Mouse (Mus musculus) forebrain, postnatal 0 days (tissue): ENCODE measurements at regions not wholly inside any gene's neighbourhood (a gene's known extent, or its start where the extent isn't known, plus 50 kb on each side); places are given as distances from the start of the nearest gene placed in this dataset.

Experiments used
- ATAC-seq: fragments of 200-750 bp; cut with Nextera tagmentation; 2 replicates; pipeline ENCODE4 v1.8.0; 2017; ENCODE audit warnings: mild to moderate bottlenecking, moderate library complexity
- DNase-seq: peaks from one replicate; pipeline ENCODE4 v3.0.0-alpha.2; 2015
- H3K27ac ChIP-seq: fragments of 300-500 bp; sonication (generic); 2 replicates; pipeline ENCODE4 v1.5.1; 2014; ENCODE audit warnings: low read depth, mild to moderate bottlenecking, antibody characterized with exemption, low read length, moderate library complexity, mixed read lengths
- H3K27me3 ChIP-seq: fragments of 300-500 bp; sonication (generic); 2 replicates; pipeline ENCODE4 v1.6.1; 2014; ENCODE audit warnings: mild to moderate bottlenecking, low read length, mixed read lengths; ENCODE audit not compliant: insufficient read depth
- H3K36me3 ChIP-seq: fragments of 300-500 bp; sonication (generic); 2 replicates; pipeline ENCODE4 v1.6.1; 2014; ENCODE audit warnings: mild to moderate bottlenecking, moderate library complexity; ENCODE audit not compliant: insufficient read depth
- H3K4me1 ChIP-seq: fragments of 300-500 bp; sonication (generic); 2 replicates; pipeline ENCODE4 v1.6.1; 2014; ENCODE audit warnings: antibody characterized with exemption; ENCODE audit not compliant: insufficient read depth
- H3K4me2 ChIP-seq: fragments of 300-500 bp; sonication (generic); 2 replicates; pipeline ENCODE4 v1.6.1; 2014; ENCODE audit warnings: low read depth, mild to moderate bottlenecking, moderate library complexity
- H3K4me3 ChIP-seq: fragments of 300-500 bp; sonication (generic); 2 replicates; pipeline ENCODE4 v1.5.1; 2014; ENCODE audit warnings: low read depth, low read length, mixed read lengths
- H3K9ac ChIP-seq: fragments of 300-500 bp; sonication (generic); 2 replicates; pipeline ENCODE4 v1.6.1; 2014; ENCODE audit warnings: mild to moderate bottlenecking
- H3K9me3 ChIP-seq: fragments of 300-500 bp; sonication (generic); 2 replicates; pipeline ENCODE4 v1.6.1; 2016; ENCODE audit warnings: low read length
- CTCF ChIP-seq: sonication (generic); IDR thresholded peaks from 2 replicates; pipeline ENCODE4 v1.5.1; 2016; ENCODE audit warnings: antibody characterized with exemption, control low read depth, low read depth
- WGBS: fragments of 180-500 bp; shearing (Covaris S2); extraction: QIAGEN DNeasy Blood & Tissue Kit; methylation state at CpG from one replicate; pipeline ENCODE4 v1.1.7; 2014; 5-methylcytosine and 5-hydroxymethylcytosine counted together

DNA sequence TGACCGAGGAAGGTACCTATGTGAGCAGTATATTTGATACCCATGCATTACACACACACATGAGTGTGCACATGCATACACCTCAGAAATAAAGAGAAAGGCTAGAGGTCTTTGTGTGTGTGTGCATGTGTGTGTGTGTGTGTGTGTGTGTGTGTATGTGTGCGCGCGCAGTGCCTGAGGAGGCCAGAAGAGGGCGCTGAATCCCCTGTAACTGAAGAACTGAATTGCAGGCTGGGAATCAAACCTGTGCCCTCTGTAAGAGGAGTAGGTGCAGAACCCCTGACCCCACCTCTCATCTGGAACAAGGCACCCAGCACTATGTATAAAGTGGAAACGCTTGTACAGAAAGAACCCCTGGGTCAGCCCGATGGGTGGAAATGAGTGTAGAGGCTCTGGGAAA, 125.0 kb downstream of the Bmp7 start:
- H3K4me2 ChIP-seq: no peak overlapping the region
- no peak overlapping the region for H3K9ac ChIP-seq
- H3K4me3 ChIP-seq: no peak overlapping the region
- no peak for DNase-seq
- no peaks in the 10 kb centered on the region for H3K27me3 ChIP-seq
- no peak for ATAC-seq
- no peaks in the 10 kb centered on the region for H3K9me3 ChIP-seq
- no peaks in the 10 kb centered on the region for H3K36me3 ChIP-seq
- WGBS: 98% methylated on average over 7 of the region's 7 CpGs
- H3K4me1 ChIP-seq: no peaks in the 10 kb centered on the region
- H3K27ac ChIP-seq: no peak overlapping the region
- TF ChIP-seq CTCF: 0 out of 2 replicates have a peak, but pooled peaks have one; percentile 2

DNA sequence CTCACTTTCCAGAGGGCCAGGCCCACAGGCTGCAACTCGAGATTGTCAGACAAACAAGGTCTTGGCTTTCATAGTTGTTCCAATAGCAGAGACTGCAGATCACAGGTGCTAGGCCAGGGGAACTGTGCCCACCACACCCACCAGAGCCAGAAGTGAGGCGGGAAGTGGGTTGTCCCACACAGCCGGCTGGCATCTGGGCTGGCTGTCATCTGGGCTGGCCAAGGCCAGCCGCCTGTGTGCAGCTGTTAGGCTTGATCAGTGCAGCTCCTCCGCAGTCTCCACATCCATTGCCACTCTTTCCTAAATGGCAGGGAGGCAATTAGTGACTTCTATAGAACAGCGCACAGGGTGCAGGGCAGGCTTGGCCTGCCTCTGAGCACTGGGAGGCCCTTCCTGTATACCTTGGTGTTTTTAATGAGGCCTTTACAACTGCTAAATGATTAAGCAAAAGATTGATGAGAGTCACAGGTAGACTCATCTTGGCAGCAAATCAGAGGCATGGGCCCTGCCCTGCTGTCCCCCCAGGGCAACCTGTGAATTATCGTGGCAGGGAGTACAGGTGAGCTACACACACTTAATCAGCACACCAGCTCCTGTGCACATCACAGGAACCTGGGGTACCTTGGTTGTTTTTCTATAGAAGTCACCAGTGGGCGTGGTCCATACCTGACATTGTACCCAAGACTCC, 122.9 kb downstream of the Bmp7 start:
- DNase-seq (no peak), ATAC-seq (no peak)
- no peak for TF ChIP-seq CTCF
- H3K4me3 ChIP-seq: no peak overlapping the region
- no peak overlapping the region for H3K27ac ChIP-seq
- no peaks in the 10 kb centered on the region for H3K4me1 ChIP-seq
- H3K9me3 ChIP-seq: no peaks in the 10 kb centered on the region
- H3K27me3 ChIP-seq: no peaks in the 10 kb centered on the region
- H3K36me3 ChIP-seq: no peaks in the 10 kb centered on the region
- no peak overlapping the region for H3K4me2 ChIP-seq
- no peak overlapping the region for H3K9ac ChIP-seq
- WGBS: 62% methylated on average over 8 of the region's 8 CpGs
